Mouse (Mus musculus): Measurements from ENCODE around the gene Phka2. TPM values are rescaled to one million over a fixed set of nuclear protein-coding genes. Genes with fewer than 3 reads are reported as not detected.

Gene Phka2
- 9.1 and 10.3 TPM in 2 replicates for polyA plus RNA-seq (2012; rRNA removed)

DNA sequence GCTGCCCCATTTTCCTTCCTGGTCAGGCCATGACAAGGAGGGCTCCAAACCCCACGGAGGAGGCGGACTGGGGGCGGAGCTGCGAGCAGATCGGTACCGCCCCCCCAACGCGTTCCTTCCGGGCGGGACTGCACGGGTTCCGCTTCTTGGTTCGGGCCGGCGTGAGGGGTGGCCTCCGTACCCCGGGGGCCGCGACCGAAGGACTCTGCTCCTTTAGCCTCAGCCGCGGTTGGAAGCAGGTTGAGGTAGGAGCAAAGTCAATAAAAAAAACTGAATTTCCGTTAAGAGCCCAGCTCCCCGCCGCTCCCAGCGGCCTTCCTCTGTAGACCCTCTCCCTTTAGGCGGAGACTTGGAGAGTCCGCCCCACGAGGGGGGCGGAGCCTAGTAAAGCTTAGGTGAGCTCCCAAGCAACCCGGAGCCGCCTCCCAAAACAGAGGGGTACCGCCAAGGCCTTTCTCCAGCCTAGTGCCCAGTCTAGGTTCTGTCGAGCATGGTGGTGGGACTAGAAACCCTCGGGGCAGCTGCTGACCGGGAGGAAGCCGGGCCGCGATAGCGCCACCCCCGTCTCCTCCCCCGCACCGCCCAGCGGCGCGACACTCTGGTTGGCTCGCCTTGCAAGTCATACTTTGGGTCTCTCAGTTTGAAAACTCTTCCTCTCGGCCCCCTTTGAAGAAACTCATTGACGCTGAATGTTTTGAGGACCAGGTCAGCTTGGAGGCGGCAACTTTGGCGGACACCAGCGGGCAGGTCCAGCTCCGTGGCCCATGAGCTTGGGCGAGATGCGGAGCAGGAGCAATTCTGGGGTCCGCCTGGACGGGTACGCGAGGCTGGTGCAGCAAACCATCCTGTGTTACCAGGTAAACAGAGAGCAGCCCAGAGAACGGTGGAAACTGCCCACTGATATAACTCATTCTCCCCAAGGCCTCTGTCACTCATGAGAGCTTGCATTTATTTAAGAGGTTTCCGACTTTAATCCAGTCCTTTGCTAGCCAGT lies at the start of gene Phka2:
Gene Phka2 (plus strand): TSS at position 119 of the 994 bp plus-strand sequence.

Other genes with a start within 250 kb of the Phka2 start
- 0.10 and 0.14 TPM in 2 replicates for gene Adgrg2, start 111.5 kb upstream of the Phka2 start, polyA plus RNA-seq (2012; rRNA removed)
- not detected in 2 replicates for gene Ppef1, start 233.6 kb downstream of the Phka2 start, polyA plus RNA-seq (2012; rRNA removed)